Mouse (Mus musculus): ENCODE results near the gene Paqr4. TPM values are rescaled to one million over a fixed set of nuclear protein-coding genes. Genes with fewer than 3 reads are reported as not detected.

Gene Paqr4
- polyA plus RNA-seq, 1 experiment from 2014 or later = 45.2 TPM

DNA sequence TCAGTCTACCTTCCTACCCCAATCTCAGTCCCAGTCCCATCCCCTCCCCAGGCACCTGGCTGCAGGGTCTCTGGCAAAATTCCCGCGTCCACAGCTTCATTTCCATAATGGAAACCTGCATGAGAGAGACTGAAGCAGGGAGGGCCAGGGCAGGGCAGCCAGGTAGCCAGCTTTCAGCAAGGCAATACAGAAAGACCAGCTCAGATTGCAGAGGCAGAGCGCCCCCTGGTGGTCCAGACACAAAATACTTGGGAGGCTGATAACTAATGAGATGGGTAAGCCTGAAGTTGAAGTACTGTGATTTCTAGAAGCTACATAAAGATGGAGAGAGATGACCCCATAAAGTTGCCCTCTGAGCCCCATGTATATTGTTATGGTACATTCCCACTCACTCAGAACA, 34.5 kb downstream of the Paqr4 start:
- H3K36me3 ChIP-seq (ENCODE audit: insufficient read depth, low read length) = no peaks in the 10 kb centered on the region
- no peaks in the 10 kb centered on the region for H3K27me3 ChIP-seq (replicated peaks; ENCODE audit: insufficient read depth, low read length)
- TF ChIP-seq CTCF (IDR thresholded peaks at IDR 0.05) (peak; percentile 90), EP300 (IDR thresholded peaks at IDR 0.05) (no peak)
- H3K4me2 ChIP-seq (replicated peaks; ENCODE audit: low read depth, low read length) = no peak overlapping the region
- H3K4me1 ChIP-seq (ENCODE audit: insufficient read depth, low read depth, low read length) = no peaks in the 10 kb centered on the region
- no peak overlapping the region for H3K27ac ChIP-seq (ENCODE audit: low read length)
- H3K9ac ChIP-seq (replicated peaks; ENCODE audit: low read depth) = no peak overlapping the region
- H3K9me3 ChIP-seq (ENCODE audit: low read length) = no peaks in the 10 kb centered on the region
- DNase-seq (ENCODE audit: low spot score) = peak; percentile 77
- ATAC-seq = peak; percentile 71
- H3K4me3 ChIP-seq (ENCODE audit: low read depth, low read length) = no peak overlapping the region
- WGBS = 3% methylated on average over 3 of the region's 3 CpGs

- 69% methylated on average over 6 of the region's 7 CpGs for whole genome bisulfite sequencing
- no peak for ATAC-seq
- no peak for TF ChIP-seq EP300 (IDR thresholded peaks at IDR 0.05)
- TF ChIP-seq CTCF (IDR thresholded peaks at IDR 0.05) = no peak
Measured at GRCm38 (mm10) chr17:23705525-23706104, 35.1 kb downstream of the Paqr4 start.

GRCm38 (mm10) chr17:23704741-23705140, 35.9 kb downstream of the Paqr4 start:
- Histone ChIP-seq H3K4me1 (ENCODE audit: insufficient read depth, low read depth, low read length) (no peaks in the 10 kb centered on the region), H3K27ac (ENCODE audit: low read length) (no peak overlapping the region), H3K4me2 (replicated peaks; ENCODE audit: low read depth, low read length) (no peak overlapping the region), H3K9ac (replicated peaks; ENCODE audit: low read depth) (no peak overlapping the region), H3K36me3 (ENCODE audit: insufficient read depth, low read length) (no peaks in the 10 kb centered on the region), H3K27me3 (replicated peaks; ENCODE audit: insufficient read depth, low read length) (no peaks in the 10 kb centered on the region), H3K4me3 (ENCODE audit: low read depth, low read length) (no peak overlapping the region), H3K9me3 (ENCODE audit: low read length) (no peaks in the 10 kb centered on the region)
- DNase-seq (ENCODE audit: low spot score) (no peak), ATAC-seq (no peak)
- TF ChIP-seq CTCF (IDR thresholded peaks at IDR 0.05) (no peak), EP300 (IDR thresholded peaks at IDR 0.05) (no peak)
- WGBS = 35% methylated on average over 7 of the region's 7 CpGs

More at GRCm38 (mm10) chr17:23705525-23706104, 35.1 kb downstream of the Paqr4 start:
- no peak overlapping the region for H3K27ac ChIP-seq (ENCODE audit: low read length)
- H3K27me3 ChIP-seq (replicated peaks; ENCODE audit: insufficient read depth, low read length) = no peaks in the 10 kb centered on the region
- no peaks in the 10 kb centered on the region for H3K4me1 ChIP-seq (ENCODE audit: insufficient read depth, low read depth, low read length)
- H3K4me3 ChIP-seq (ENCODE audit: low read depth, low read length) = no peak overlapping the region
- no peaks in the 10 kb centered on the region for H3K36me3 ChIP-seq (ENCODE audit: insufficient read depth, low read length)
- no peaks in the 10 kb centered on the region for H3K9me3 ChIP-seq (ENCODE audit: low read length)
- no peak for DNase-seq (ENCODE audit: low spot score)
- H3K9ac ChIP-seq (replicated peaks; ENCODE audit: low read depth) = no peak overlapping the region
- H3K4me2 ChIP-seq (replicated peaks; ENCODE audit: low read depth, low read length) = no peak overlapping the region

- DNase-seq (ENCODE audit: low spot score) = no peak
- Histone ChIP-seq H3K9me3 (ENCODE audit: low read length) (no peaks in the 10 kb centered on the region), H3K9ac (replicated peaks; ENCODE audit: low read depth) (no peak overlapping the region), H3K4me2 (replicated peaks; ENCODE audit: low read depth, low read length) (no peak overlapping the region), H3K4me1 (ENCODE audit: insufficient read depth, low read depth, low read length) (no peaks in the 10 kb centered on the region), H3K27ac (ENCODE audit: low read length) (no peak overlapping the region), H3K36me3 (ENCODE audit: insufficient read depth, low read length) (no peaks in the 10 kb centered on the region), H3K27me3 (replicated peaks; ENCODE audit: insufficient read depth, low read length) (no peaks in the 10 kb centered on the region), H3K4me3 (ENCODE audit: low read depth, low read length) (no peak overlapping the region)
- ATAC-seq = no peak
- TF ChIP-seq EP300 (IDR thresholded peaks at IDR 0.05) = no peak
- TF ChIP-seq CTCF (IDR thresholded peaks at IDR 0.05) = no peak
- 81% methylated on average over 9 of the region's 9 CpGs for WGBS
Measured at GRCm38 (mm10) chr17:23703301-23703700, 37.4 kb downstream of the Paqr4 start.

DNA sequence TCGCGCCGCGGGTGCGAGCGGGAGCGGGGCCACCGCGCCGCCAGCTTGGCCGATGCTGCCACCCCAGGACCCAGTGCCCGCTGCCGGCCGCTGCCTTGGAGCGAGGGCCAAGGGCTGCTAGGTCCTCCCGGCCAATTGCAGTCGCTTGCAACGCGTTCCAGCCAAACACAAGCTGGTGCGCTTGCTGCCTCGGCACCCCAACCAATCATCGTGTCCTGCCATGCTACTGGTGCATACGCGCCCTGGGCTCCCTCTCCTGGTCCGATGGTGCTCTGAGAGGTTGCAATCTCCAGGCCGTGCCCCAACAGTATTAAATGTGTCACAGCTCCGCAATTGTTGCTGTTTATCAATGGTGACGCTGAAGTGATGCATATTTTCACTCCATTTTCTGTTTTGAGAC, 40.6 kb downstream of the Paqr4 start:
- WGBS = 2% methylated on average over 20 of the region's 28 CpGs
- DNase-seq (ENCODE audit: low spot score) (peak; percentile 95), ATAC-seq (peak; percentile 99)
- TF ChIP-seq EP300 (IDR thresholded peaks at IDR 0.05) (no peak), CTCF (IDR thresholded peaks at IDR 0.05) (peak; percentile 93)
- Histone ChIP-seq H3K9me3 (ENCODE audit: low read length) (no peaks in the 10 kb centered on the region), H3K36me3 (ENCODE audit: insufficient read depth, low read length) (no peaks in the 10 kb centered on the region), H3K4me3 (ENCODE audit: low read depth, low read length) (peak overlapping the region; percentile 60), H3K27ac (ENCODE audit: low read length) (no peak overlapping the region), H3K4me1 (ENCODE audit: insufficient read depth, low read depth, low read length) (no peaks in the 10 kb centered on the region), H3K27me3 (replicated peaks; ENCODE audit: insufficient read depth, low read length) (no peaks in the 10 kb centered on the region), H3K4me2 (replicated peaks; ENCODE audit: low read depth, low read length) (peak overlapping the region; percentile 100), H3K9ac (replicated peaks; ENCODE audit: low read depth) (no peak overlapping the region)

DNA sequence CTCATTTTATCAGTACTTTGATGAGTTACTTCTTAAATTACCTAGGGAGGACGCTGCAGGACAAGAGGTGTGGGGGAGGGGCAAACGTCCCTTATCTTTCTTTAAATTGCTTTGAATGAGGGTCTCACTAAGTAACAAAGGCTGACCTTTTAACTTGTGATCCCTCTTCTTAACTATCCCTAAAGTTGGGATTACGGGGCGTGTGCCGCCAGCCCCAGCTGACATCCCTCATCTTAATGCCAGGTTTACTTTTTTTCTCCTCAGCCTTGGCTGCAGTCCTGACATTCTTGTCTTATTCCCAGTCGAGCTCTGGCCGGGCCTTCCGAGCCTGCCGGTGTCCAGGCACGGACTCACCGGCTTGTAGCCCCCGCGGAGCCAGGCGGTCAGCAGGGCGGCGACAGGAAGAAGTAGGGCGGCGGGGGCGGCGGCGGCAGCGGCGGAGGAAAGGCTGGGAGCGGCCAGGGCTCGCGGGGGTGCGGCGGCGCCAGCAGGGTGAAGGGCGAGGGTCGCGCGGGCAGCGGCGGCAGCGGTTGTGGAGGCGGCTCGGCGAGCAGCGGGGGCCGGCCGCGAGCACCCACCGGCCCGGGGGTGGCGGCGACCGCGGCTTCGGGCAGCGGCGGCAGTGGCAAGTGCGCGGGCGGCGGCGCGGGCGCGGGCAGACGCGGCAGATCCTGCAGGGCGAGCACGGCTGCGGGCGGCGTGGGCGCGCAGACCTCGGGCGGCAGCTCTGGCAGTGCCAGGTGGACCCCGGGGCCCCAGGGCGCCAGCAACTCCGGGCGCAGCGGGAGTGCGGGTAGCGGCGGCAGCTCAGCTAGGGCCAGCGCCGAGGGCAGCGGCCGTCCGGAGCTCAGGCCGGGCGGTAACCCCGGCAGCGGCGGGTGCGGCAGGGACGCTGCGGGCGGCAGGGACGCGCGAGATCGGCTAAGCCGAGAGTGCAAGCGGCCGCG, 41.3 kb downstream of the Paqr4 start:
- Histone ChIP-seq H3K4me1 (ENCODE audit: insufficient read depth, low read depth, low read length) (no peaks in the 10 kb centered on the region), H3K27ac (ENCODE audit: low read length) (no peak overlapping the region), H3K9me3 (ENCODE audit: low read length) (no peaks in the 10 kb centered on the region), H3K27me3 (replicated peaks; ENCODE audit: insufficient read depth, low read length) (no peaks in the 10 kb centered on the region), H3K9ac (replicated peaks; ENCODE audit: low read depth) (peak overlapping the region; percentile 32; the same call in 1 of the 2 replicates), H3K36me3 (ENCODE audit: insufficient read depth, low read length) (no peaks in the 10 kb centered on the region), H3K4me2 (replicated peaks; ENCODE audit: low read depth, low read length) (peak overlapping the region; percentile 100), H3K4me3 (ENCODE audit: low read depth, low read length) (peak overlapping the region; percentile 60)
- 2% methylated on average over 67 of the region's 101 CpGs for WGBS
- no peak for TF ChIP-seq EP300 (IDR thresholded peaks at IDR 0.05)
- TF ChIP-seq CTCF (IDR thresholded peaks at IDR 0.05) = no peak; the same call in 1 of the 2 replicates
- DNase-seq (ENCODE audit: low spot score) (peak; percentile 49), ATAC-seq (peak; percentile 56)
